Mouse (Mus musculus) embryonic facial prominence, embryonic 12.5 days (tissue): Measurements from ENCODE around the gene Arhgap11a. TPM values are rescaled to one million over a fixed set of nuclear protein-coding genes. Genes with fewer than 3 reads are reported as not detected.
A peak's percentile ranks its signal among the peaks of the same experiment; 100 is the strongest.

Source experiments
- ATAC-seq: fragments of 200-750 bp; cut with Nextera tagmentation; 2 replicates; pipeline ENCODE4 v1.8.0; 2017; ENCODE audit not compliant: insufficient number of reproducible peaks, insufficient read depth, low FRiP score, low TSS enrichment
- H3K27ac ChIP-seq: fragments of 300-500 bp; sonication (generic); 2 replicates; pipeline ENCODE4 v1.5.1; 2016; ENCODE audit warnings: mild to moderate bottlenecking
- H3K27me3 ChIP-seq: fragments of 300-500 bp; sonication (generic); 2 replicates; pipeline ENCODE4 v1.6.1; 2016; ENCODE audit warnings: mild to moderate bottlenecking, moderate library complexity
- H3K36me3 ChIP-seq: fragments of 300-500 bp; sonication (generic); 2 replicates; pipeline ENCODE4 v1.6.1; 2016; ENCODE audit warnings: mild to moderate bottlenecking
- H3K4me1 ChIP-seq: fragments of 300-500 bp; sonication (generic); 2 replicates; pipeline ENCODE4 v1.6.1; 2016
- H3K4me2 ChIP-seq: fragments of 300-500 bp; sonication (generic); replicated peaks from 2 replicates; pipeline ENCODE4 v1.6.1; 2016; ENCODE audit warnings: mild to moderate bottlenecking, moderate library complexity
- H3K4me3 ChIP-seq: fragments of 300-500 bp; sonication (generic); 2 replicates; pipeline ENCODE4 v1.5.1; 2016; ENCODE audit warnings: mild to moderate bottlenecking
- H3K9ac ChIP-seq: fragments of 300-500 bp; sonication (generic); 2 replicates; pipeline ENCODE4 v1.6.1; 2016; ENCODE audit warnings: mild to moderate bottlenecking, moderate library complexity
- H3K9me3 ChIP-seq: fragments of 300-500 bp; sonication (generic); 2 replicates; pipeline ENCODE4 v1.6.1; 2016; ENCODE audit warnings: mild to moderate bottlenecking, moderate library complexity
- WGBS: fragments of 180-500 bp; shearing (Covaris S2); methylation state at CpG from one replicate; pipeline ENCODE4 v1.1.7; 2016; 5-methylcytosine and 5-hydroxymethylcytosine counted together
- polyA plus RNA-seq: library from polyadenylated mRNA; unstranded; fragments of >200 nt; fragmentation: Nextera tagmentation; extraction: Ambion mirVana; gene quantifications from 2 replicates; pipeline ENCODE4 v1.2.1, GENCODE M21; 2016

The Arhgap11a gene
- 36.7 and 40.7 TPM in 2 replicates for polyA plus RNA-seq

DNA sequence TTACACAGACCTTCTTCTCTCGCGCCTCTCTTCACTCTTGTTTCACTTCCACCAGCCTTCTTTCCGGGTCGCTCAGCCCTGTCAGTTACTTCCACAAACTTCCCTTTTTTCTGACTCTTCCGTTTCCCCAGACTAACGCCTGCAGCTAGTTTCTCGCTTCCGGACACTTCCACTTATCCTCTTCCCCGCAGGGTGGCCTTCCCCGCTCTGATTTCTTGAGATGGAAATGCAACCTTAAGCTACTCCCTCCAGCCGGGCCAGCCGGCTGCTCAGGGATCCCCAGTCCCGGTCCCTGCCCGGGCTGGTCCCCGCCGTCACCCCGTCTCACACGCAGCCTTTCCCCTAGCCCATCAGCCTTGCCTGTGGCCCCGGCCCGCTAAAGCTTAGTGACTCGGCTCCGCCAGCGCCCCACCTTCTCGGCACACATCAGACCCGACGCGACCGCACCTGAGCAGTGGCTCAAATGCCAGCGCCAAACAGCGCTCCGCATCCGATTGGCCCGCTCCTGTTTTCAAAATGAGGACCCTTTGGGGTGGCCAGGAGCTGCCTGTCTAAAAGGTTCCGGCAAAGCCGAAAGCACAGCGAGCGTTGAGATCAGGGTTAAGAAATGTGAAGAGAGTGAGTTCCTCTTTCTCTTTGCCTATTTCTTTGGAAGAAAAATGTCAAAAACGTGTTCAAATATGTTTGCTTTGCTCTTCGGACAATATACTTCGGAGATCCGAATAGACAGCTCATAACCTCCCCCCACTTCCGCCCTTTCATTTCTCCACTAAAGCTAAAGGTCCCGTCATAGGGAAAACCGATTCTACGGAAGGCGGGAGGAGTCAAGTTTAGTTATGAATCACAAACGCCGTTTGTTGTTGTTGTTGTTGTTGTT is at the start of gene Arhgap11a:
TSS of gene Arhgap11a (minus strand) at position 417 of the 877 bp plus-strand sequence.
- peak within 1 kb of the TSS; percentile 85 for H3K27ac ChIP-seq
- H3K27me3 ChIP-seq = no peaks in the 10 kb centered on the region
- under 1% methylated on average over 48 of the region's 48 CpGs for WGBS
- H3K4me3 ChIP-seq = peak within 1 kb of the TSS; percentile 85
- H3K9me3 ChIP-seq = no peaks in the 10 kb centered on the region
- peaks cover 15% of the 10 kb centered on the region for H3K36me3 ChIP-seq
- peaks cover 24% of the 10 kb centered on the region for H3K4me1 ChIP-seq
- ATAC-seq = peak; percentile 96
- peak within 1 kb of the TSS; percentile 74 for H3K9ac ChIP-seq
- H3K4me2 ChIP-seq = peak within 1 kb of the TSS; percentile 85

DNA sequence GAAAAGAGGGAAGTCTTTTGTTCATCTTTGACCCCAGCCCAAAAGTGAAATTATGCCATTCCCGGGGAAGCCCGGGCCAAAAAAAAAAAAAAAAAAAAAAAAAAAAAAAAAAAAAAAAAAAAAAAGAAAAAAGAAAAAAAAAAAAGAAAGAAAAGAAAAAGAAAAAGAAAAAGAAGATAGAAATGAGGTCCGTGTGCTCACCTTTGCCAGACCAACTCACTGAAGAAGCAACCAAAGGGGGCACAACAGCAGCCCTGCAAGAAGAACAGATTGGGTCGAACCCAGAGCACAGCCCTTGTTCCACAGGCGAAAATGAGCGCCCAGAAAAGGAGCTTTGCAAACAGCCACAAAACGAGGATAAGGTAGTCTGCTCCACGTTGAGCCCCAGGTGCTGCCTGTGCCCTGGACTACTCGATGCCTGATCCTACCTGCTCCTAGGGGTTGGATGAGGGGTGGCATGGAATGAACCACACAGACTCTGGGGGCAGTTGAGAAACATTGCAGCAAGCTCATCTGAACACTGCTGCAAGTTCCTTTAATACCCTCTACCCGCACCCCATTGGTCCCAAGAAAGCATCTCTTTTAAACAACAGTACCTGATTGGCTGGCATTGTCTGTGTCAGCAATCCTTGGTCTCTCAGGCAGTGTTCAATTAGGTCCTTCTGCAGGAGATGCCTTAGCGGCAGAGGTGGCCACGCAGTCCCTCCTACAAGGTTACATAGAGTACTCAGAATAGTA is 45.1 kb upstream of the Arhgap11a start:
- H3K27ac ChIP-seq = no peak overlapping the region
- no peak for ATAC-seq
- no peaks in the 10 kb centered on the region for H3K36me3 ChIP-seq
- H3K9ac ChIP-seq = no peak overlapping the region
- no peaks in the 10 kb centered on the region for H3K9me3 ChIP-seq
- WGBS = 80% methylated on average over 10 of the region's 12 CpGs
- H3K27me3 ChIP-seq = no peaks in the 10 kb centered on the region
- no peak overlapping the region for H3K4me2 ChIP-seq
- H3K4me3 ChIP-seq = no peak overlapping the region
- H3K4me1 ChIP-seq = no peaks in the 10 kb centered on the region

DNA sequence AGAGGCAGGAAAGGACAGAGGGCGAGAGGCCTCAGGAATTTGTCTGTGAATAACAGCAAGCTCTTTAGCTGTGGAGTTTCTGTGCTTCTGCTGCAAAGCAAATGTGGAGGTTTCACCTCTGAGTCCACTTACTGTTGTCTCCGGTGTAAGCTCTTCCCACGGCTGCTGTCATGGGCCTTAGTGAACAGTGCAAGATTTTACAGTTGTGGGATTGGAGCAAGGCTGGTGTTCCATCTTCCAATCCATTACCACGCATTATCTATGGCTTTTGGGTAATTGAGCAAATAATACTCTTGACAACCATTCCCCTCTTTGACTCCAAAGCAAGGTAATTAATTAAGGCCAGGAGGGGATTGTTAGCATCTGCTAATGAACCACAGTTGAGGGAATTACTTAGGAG is 38.7 kb upstream of the Arhgap11a start:
- Histone ChIP-seq H3K36me3 (no peaks in the 10 kb centered on the region), H3K27ac (no peak overlapping the region), H3K9me3 (no peaks in the 10 kb centered on the region), H3K27me3 (no peaks in the 10 kb centered on the region), H3K4me3 (no peak overlapping the region), H3K4me1 (no peaks in the 10 kb centered on the region), H3K9ac (no peak overlapping the region), H3K4me2 (no peak overlapping the region)
- ATAC-seq = no peak
- WGBS = 76% methylated on average over 4 of the region's 4 CpGs

DNA sequence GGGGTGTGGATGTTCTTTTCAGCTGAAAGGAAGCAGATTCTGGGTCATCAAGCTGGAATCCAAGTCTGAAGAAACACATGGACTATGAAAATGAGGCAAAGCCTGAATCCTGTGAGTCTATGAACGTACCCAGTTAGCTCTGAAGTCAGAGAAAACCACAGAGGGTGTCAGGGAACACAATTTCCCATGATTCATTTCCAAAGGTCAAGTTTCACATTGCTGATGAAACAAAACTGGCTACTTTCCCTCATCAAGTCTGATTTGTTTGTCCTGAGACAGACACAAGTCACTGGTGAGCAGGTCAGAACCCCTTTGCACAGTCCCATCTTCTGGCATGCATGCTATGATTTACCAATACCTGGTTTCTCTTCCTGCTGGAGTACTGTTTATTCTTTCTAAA is 37.6 kb upstream of the Arhgap11a start:
- Histone ChIP-seq H3K9me3 (no peaks in the 10 kb centered on the region), H3K27me3 (no peaks in the 10 kb centered on the region), H3K4me1 (no peaks in the 10 kb centered on the region), H3K4me2 (no peak overlapping the region), H3K4me3 (no peak overlapping the region), H3K36me3 (no peaks in the 10 kb centered on the region), H3K9ac (no peak overlapping the region), H3K27ac (no peak overlapping the region)
- ATAC-seq = no peak
- WGBS = 64% methylated on average over 1 of the region's 1 CpGs

DNA sequence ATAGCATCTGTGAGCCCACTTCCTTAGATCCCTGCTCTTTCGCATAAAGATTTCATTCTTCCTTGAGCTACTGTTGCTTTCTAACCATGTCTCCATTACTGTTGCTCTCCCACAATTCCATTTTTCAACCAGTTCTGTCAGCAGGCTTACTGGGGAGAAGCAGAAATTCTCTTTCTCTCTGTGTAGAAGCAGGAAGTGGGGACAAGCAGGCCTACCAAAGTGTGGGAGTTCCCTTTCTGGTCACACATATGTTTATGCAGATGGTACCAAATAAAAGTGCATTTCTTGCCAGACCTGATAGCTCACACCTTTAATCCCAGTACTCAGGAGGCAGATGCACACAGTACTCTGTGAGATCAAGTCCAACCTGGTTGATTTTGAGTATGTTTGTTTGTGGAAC is 21.7 kb upstream of the Arhgap11a start:
- Histone ChIP-seq H3K4me3 (no peak overlapping the region), H3K9ac (no peak overlapping the region), H3K27ac (no peak overlapping the region), H3K4me1 (no peaks in the 10 kb centered on the region), H3K27me3 (no peaks in the 10 kb centered on the region), H3K9me3 (no peaks in the 10 kb centered on the region), H3K4me2 (no peak overlapping the region), H3K36me3 (no peaks in the 10 kb centered on the region)
- ATAC-seq = no peak
- 84% methylated on average over 1 of the region's 1 CpGs for WGBS

DNA sequence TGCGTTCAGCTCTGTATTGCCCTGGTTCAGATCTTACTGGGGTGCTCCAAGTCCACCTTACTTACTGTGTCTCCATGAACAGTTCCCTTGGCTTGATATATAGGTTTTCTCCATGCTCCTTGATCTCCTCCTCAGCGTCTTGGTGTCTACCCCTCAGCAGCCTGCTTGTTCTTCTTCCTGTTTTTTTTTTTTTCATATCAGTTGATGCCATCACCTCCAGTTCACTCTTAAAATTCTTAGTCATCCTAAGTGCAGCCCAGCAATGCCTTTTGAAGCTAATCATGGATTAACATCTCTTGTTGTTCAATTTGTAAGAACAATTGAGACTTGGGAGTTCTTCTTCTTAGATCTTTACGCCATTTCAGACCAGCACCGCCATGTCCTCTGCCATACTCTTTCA is 19.9 kb upstream of the Arhgap11a start:
- Histone ChIP-seq H3K9me3 (no peaks in the 10 kb centered on the region), H3K4me3 (no peak overlapping the region), H3K4me1 (no peaks in the 10 kb centered on the region), H3K36me3 (no peaks in the 10 kb centered on the region), H3K27ac (no peak overlapping the region), H3K4me2 (no peak overlapping the region), H3K27me3 (no peaks in the 10 kb centered on the region), H3K9ac (no peak overlapping the region)
- 80% methylated on average over 4 of the region's 4 CpGs for WGBS
- no peak for ATAC-seq

DNA sequence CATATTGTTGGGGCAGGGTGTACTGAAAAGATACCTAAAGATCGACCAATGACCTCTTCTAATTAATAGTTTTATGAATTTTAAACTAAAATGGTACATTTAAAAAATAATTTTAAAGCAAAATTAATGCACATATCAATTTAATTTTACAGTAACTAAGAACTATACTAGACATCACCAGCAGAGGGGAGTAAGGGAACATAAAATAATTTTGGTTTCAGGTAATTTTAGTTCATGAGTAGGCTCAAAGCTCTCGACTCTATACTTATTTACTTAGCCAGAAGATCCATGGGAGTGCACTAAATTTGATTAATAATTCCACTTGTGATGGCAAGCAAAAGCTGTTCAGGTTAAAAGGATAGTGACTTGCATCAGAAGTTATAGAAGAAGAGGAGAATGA is 17.7 kb upstream of the Arhgap11a start:
- H3K36me3 ChIP-seq = no peaks in the 10 kb centered on the region
- no peaks in the 10 kb centered on the region for H3K27me3 ChIP-seq
- no peak overlapping the region for H3K27ac ChIP-seq
- 31% methylated on average over 2 of the region's 2 CpGs for WGBS
- ATAC-seq = no peak
- H3K9me3 ChIP-seq = no peaks in the 10 kb centered on the region
- no peaks in the 10 kb centered on the region for H3K4me1 ChIP-seq
- no peak overlapping the region for H3K4me2 ChIP-seq
- H3K9ac ChIP-seq = no peak overlapping the region
- no peak overlapping the region for H3K4me3 ChIP-seq

DNA sequence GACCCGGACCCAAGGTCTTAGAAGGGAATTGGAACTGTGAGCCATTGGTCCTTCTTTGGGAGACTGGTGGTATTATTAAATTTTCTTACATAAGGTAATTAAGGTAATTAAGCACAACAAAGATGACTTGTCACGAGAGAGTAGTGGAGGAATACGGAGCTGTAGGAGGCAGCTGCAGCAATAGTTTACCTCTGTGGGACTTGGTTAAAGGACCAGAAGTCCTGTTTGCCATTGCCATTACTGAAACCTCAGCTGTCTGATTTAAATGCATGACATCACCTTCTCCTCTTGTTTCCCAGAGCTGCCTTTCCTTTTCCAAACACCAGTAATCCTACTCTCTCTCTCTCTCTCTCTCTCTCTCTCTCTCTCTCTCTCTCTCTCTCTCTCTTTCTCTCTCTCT is 680 bp upstream of the Arhgap11a start:
- no peaks in the 10 kb centered on the region for H3K9me3 ChIP-seq
- H3K4me2 ChIP-seq = peak overlapping the region; percentile 85
- H3K4me3 ChIP-seq = peak overlapping the region; percentile 85
- H3K27ac ChIP-seq = peak overlapping the region; percentile 85; the same call in 1 of the 2 replicates
- no peaks in the 10 kb centered on the region for H3K27me3 ChIP-seq
- peak overlapping the region; percentile 33; the same call in 1 of the 2 replicates for H3K9ac ChIP-seq
- H3K36me3 ChIP-seq = peaks cover 9% of the 10 kb centered on the region
- ATAC-seq = peak; percentile 31
- H3K4me1 ChIP-seq = peaks cover 24% of the 10 kb centered on the region
- whole genome bisulfite sequencing = 1% methylated on average over 3 of the region's 3 CpGs

DNA sequence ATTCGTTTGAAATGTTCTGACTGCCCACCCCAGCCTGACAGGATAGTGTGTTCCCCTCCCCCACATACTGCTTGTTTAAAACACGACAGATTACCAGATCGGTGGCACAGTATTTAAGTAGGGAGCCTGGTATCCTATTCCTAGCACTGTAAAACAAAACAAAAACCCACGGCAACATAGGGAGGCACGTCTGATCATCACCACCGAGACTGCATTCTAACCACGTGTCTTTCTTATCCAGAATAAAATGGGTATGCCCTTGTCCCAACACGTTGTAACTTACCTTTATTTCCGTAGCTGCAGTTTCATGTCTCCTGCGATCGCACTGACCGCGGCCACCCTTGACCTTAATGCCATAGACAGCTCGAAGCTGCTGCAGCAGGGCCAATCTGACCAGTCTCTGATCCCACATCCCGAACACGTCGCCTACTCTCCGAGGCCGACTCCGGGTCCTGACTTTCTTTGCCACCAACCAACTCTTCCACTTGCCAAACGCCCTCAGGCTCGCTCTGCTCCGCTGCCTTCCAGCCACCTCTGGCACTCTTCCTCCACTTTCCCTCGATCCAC is 700 bp downstream of the Arhgap11a start:
- Histone ChIP-seq H3K27me3 (no peaks in the 10 kb centered on the region), H3K27ac (peak overlapping the region; percentile 85), H3K36me3 (peaks cover 19% of the 10 kb centered on the region), H3K9ac (peak overlapping the region; percentile 74), H3K4me1 (peaks cover 24% of the 10 kb centered on the region), H3K4me2 (peak overlapping the region; percentile 85), H3K4me3 (peak overlapping the region; percentile 85), H3K9me3 (no peaks in the 10 kb centered on the region)
- ATAC-seq = peak; percentile 3; the same call in 1 of the 2 replicates
- WGBS = under 1% methylated on average over 24 of the region's 24 CpGs

DNA sequence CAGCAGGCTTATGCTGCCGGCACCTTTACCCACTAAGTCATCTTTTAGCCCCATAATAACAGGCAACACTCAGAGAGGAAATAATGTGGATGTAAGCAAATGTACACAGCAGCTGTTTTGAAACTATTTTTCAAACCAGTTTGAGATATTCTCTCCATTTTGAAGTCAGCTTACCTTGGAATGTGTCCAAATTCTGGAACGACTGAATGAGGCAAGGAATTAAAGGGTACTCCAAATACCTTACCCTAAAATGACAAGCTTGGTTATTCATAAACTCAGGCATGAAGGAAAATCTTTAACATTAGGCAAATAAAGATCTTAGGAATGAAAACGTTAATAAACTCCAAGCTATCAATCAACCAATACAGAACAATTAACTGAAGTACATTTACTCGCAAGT is 3.4 kb downstream of the Arhgap11a start:
- WGBS = 86% methylated on average over 4 of the region's 4 CpGs
- peaks cover 32% of the 10 kb centered on the region for H3K36me3 ChIP-seq
- ATAC-seq = no peak

DNA sequence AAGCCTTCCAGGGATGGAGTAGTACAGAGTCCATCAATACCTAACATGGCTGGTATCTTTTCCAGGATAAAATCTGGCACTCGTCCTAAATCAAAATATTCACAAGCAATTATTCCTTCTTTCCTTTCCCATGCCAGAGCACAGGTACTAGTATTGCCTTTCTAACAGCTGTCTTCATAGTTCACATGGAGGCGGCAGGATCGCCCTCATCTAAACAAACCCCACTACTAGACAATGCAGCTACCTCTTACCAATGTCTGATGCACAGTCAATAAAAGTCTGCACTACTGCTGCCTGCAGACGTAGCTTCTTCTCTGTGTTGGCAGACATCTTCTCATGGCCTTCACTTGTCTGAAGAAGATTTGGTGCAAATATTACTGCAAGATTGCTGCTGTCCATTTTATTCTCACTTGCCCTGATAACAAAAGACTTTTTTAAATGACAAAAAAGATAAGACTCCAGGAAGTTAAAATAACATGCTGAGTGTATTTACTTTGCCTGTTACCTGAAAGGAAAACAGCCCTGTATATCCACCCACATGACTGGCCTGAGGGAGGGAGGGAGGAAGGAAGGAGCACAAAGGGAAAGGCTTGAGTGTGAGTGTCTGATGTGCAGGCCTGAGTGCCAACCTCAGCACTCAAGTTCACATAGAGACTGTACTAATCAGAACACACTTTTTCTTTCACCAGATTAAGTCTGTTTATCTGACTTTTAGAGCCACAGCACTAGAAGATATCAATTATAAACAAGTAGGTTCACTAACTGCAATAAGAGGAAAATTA is 6.6 kb downstream of the Arhgap11a start:
- no peak for ATAC-seq
- WGBS = 87% methylated on average over 4 of the region's 4 CpGs

More for the DNA sequence above, 3.4 kb downstream of the Arhgap11a start:
- no peaks in the 10 kb centered on the region for H3K9me3 ChIP-seq
- H3K27ac ChIP-seq = no peak overlapping the region
- H3K4me2 ChIP-seq = no peak overlapping the region
- peaks cover 24% of the 10 kb centered on the region for H3K4me1 ChIP-seq
- H3K27me3 ChIP-seq = no peaks in the 10 kb centered on the region
- no peak overlapping the region for H3K4me3 ChIP-seq
- no peak overlapping the region for H3K9ac ChIP-seq

More for the DNA sequence above, 6.6 kb downstream of the Arhgap11a start:
- H3K4me2 ChIP-seq = no peak overlapping the region
- H3K36me3 ChIP-seq = peaks cover 44% of the 10 kb centered on the region
- no peak overlapping the region for H3K4me3 ChIP-seq
- no peak overlapping the region for H3K27ac ChIP-seq
- H3K4me1 ChIP-seq = peaks cover 14% of the 10 kb centered on the region
- no peaks in the 10 kb centered on the region for H3K9me3 ChIP-seq
- no peak overlapping the region for H3K9ac ChIP-seq
- no peaks in the 10 kb centered on the region for H3K27me3 ChIP-seq
